Mouse (Mus musculus): Measurements from ENCODE around the gene Trim65. TPM values are rescaled to one million over a fixed set of nuclear protein-coding genes. Genes with fewer than 3 reads are reported as not detected.
"Not testable (repeated sequence)": the region's sequence is repeated elsewhere in the genome, so short reads cannot be mapped to it uniquely, and the experiment has no call there.

Gene Trim65
- polyA plus RNA-seq, 1 experiment from 2014 or later, result 3.9 TPM

GRCm38 (mm10) chr11:116098711-116099460 is 32.0 kb downstream of the Trim65 start:
- ATAC-seq (no peak), DNase-seq (ENCODE audit: low spot score) (no peak)
- H3K4me3 ChIP-seq (ENCODE audit: low read depth, low read length), result no peak overlapping the region
- no peaks in the 10 kb centered on the region for H3K36me3 ChIP-seq (ENCODE audit: insufficient read depth, low read length)
- no peaks in the 10 kb centered on the region for H3K9me3 ChIP-seq (ENCODE audit: low read length)
- H3K27ac ChIP-seq (ENCODE audit: low read length), result no peak overlapping the region
- H3K4me1 ChIP-seq (ENCODE audit: insufficient read depth, low read depth, low read length), result peaks cover 16% of the 10 kb centered on the region
- no peaks in the 10 kb centered on the region for H3K27me3 ChIP-seq (replicated peaks; ENCODE audit: insufficient read depth, low read length)
- TF ChIP-seq CTCF (IDR thresholded peaks at IDR 0.05) (no peak), EP300 (IDR thresholded peaks at IDR 0.05) (no peak)
- no peak overlapping the region for H3K4me2 ChIP-seq (replicated peaks; ENCODE audit: low read depth, low read length)
- 50% methylated on average over 14 of the region's 14 CpGs for WGBS
- H3K9ac ChIP-seq (replicated peaks; ENCODE audit: low read depth), result no peak overlapping the region

GRCm38 (mm10) chr11:116096213-116097108 is 34.5 kb downstream of the Trim65 start:
- WGBS, result 85% methylated on average over 5 of the region's 5 CpGs
- Histone ChIP-seq H3K27ac (ENCODE audit: low read length) (no peak overlapping the region), H3K27me3 (replicated peaks; ENCODE audit: insufficient read depth, low read length) (no peaks in the 10 kb centered on the region), H3K4me3 (ENCODE audit: low read depth, low read length) (no peak overlapping the region), H3K36me3 (ENCODE audit: insufficient read depth, low read length) (no peaks in the 10 kb centered on the region), H3K4me1 (ENCODE audit: insufficient read depth, low read depth, low read length) (no peaks in the 10 kb centered on the region; the same call in 1 of the 2 replicates), H3K9ac (replicated peaks; ENCODE audit: low read depth) (no peak overlapping the region), H3K4me2 (replicated peaks; ENCODE audit: low read depth, low read length) (no peak overlapping the region), H3K9me3 (ENCODE audit: low read length) (no peaks in the 10 kb centered on the region)
- no peak for DNase-seq (ENCODE audit: low spot score)
- ATAC-seq, result no peak
- TF ChIP-seq EP300 (IDR thresholded peaks at IDR 0.05) (no peak), CTCF (IDR thresholded peaks at IDR 0.05) (peak; percentile 66)

- no peak overlapping the region for H3K4me3 ChIP-seq (ENCODE audit: low read depth, low read length)
- H3K4me2 ChIP-seq (replicated peaks; ENCODE audit: low read depth, low read length), result no peak overlapping the region
- no peak overlapping the region for H3K9ac ChIP-seq (replicated peaks; ENCODE audit: low read depth)
- no peaks in the 10 kb centered on the region for H3K27me3 ChIP-seq (replicated peaks; ENCODE audit: insufficient read depth, low read length)
- H3K36me3 ChIP-seq (ENCODE audit: insufficient read depth, low read length), result no peaks in the 10 kb centered on the region
- no peaks in the 10 kb centered on the region; the same call in 1 of the 2 replicates for H3K4me1 ChIP-seq (ENCODE audit: insufficient read depth, low read depth, low read length)
- 50% methylated on average over 3 of the region's 3 CpGs for WGBS
- H3K27ac ChIP-seq (ENCODE audit: low read length), result peak overlapping the region; percentile 15; the same call in 1 of the 2 replicates
- no peaks in the 10 kb centered on the region for H3K9me3 ChIP-seq (ENCODE audit: low read length)
- peak; percentile 54 for ATAC-seq
- TF ChIP-seq EP300 (IDR thresholded peaks at IDR 0.05) (peak; percentile 57), CTCF (IDR thresholded peaks at IDR 0.05) (no peak)
- peak; percentile 87 for DNase-seq (ENCODE audit: low spot score)
Measured at GRCm38 (mm10) chr11:116095573-116095972, 35.4 kb downstream of the Trim65 start.

GRCm38 (mm10) chr11:116093771-116094565 is 37.0 kb downstream of the Trim65 start:
- Histone ChIP-seq H3K27ac (ENCODE audit: low read length) (peak overlapping the region; percentile 38), H3K9ac (replicated peaks; ENCODE audit: low read depth) (no peak overlapping the region), H3K4me1 (ENCODE audit: insufficient read depth, low read depth, low read length) (no peaks in the 10 kb centered on the region), H3K36me3 (ENCODE audit: insufficient read depth, low read length) (no peaks in the 10 kb centered on the region), H3K4me2 (replicated peaks; ENCODE audit: low read depth, low read length) (no peak overlapping the region), H3K4me3 (ENCODE audit: low read depth, low read length) (no peak overlapping the region), H3K27me3 (replicated peaks; ENCODE audit: insufficient read depth, low read length) (no peaks in the 10 kb centered on the region), H3K9me3 (ENCODE audit: low read length) (no peaks in the 10 kb centered on the region)
- 27% methylated on average over 16 of the region's 16 CpGs for WGBS
- ATAC-seq, result no peak
- TF ChIP-seq EP300 (IDR thresholded peaks at IDR 0.05) (no peak), CTCF (IDR thresholded peaks at IDR 0.05) (no peak)
- no peak for DNase-seq (ENCODE audit: low spot score)

GRCm38 (mm10) chr11:116092959-116093358 is 38.0 kb downstream of the Trim65 start:
- ATAC-seq; H3K4me2 ChIP-seq (replicated peaks; ENCODE audit: low read depth, low read length); H3K9ac ChIP-seq (replicated peaks; ENCODE audit: low read depth); H3K4me3 ChIP-seq (ENCODE audit: low read depth, low read length); H3K27ac ChIP-seq (ENCODE audit: low read length); H3K36me3 ChIP-seq (ENCODE audit: insufficient read depth, low read length); H3K27me3 ChIP-seq (replicated peaks; ENCODE audit: insufficient read depth, low read length); H3K4me1 ChIP-seq (ENCODE audit: insufficient read depth, low read depth, low read length); H3K9me3 ChIP-seq (ENCODE audit: low read length); DNase-seq (ENCODE audit: low spot score): not testable (repeated sequence)
- TF ChIP-seq CTCF (IDR thresholded peaks at IDR 0.05), result 0 out of 2 replicates have a peak, but pooled peaks have one; percentile 3
- WGBS, result 87% methylated on average over 6 of the region's 6 CpGs
